Mouse (Mus musculus): ENCODE data around the gene Gm14569.

Gm14569 gene

Small RNAs within 50 kb of the gene (microRNA-seq; reads per million reads assigned to microRNA genes)
- 0 reads per million in 2 experiments for gene Gm44485

Data from adrenal gland (tissue).